Comparison of ENCODE assay signal across 8 mouse cellular contexts in genomic region chr9:14380386-14381285, GRCm38 (mm10). TPM values are rescaled to one million over a fixed set of nuclear protein-coding genes. Genes with fewer than 3 reads are reported as not detected.
DNase-seq lines count a peak whose midpoint lies in the region; ATAC-seq and TF ChIP-seq lines count a peak whose summit lies in the region.

No protein-coding gene starts in this region.

- peaks cover 15% of the 10 kb centered on the region for H3K4me1 ChIP-seq in forebrain, embryonic 12.5 days
- H3K4me1 ChIP-seq in heart, postnatal 0 days (ENCODE audit: control insufficient read depth, insufficient read depth), result no peaks in the 10 kb centered on the region
- peaks cover 50% of the 10 kb centered on the region for H3K4me1 ChIP-seq in liver, embryonic 16.5 days (ENCODE audit: control insufficient read depth, low read depth, low read length)
- peaks cover 5% of the 10 kb centered on the region; the same call in 1 of the 2 replicates for H3K4me1 ChIP-seq in neural tube, embryonic 12.5 days
- 0 out of 2 replicates have a peak, but pooled peaks cover 3% of the 10 kb centered on the region for H3K4me1 ChIP-seq in stomach, postnatal 0 days (replicated peaks; ENCODE audit: control insufficient read depth, insufficient read depth)

- H3K27ac ChIP-seq in forebrain, embryonic 12.5 days, result peak overlapping the region; percentile 65
- H3K27ac ChIP-seq in heart, postnatal 0 days (ENCODE audit: low read depth), result peak overlapping the region; percentile 70
- H3K27ac ChIP-seq in liver, embryonic 16.5 days (ENCODE audit: low read length), result peak overlapping the region; percentile 89
- 0 out of 2 replicates have a peak overlapping the region, but pooled peaks have one; percentile 4 for H3K27ac ChIP-seq in neural tube, embryonic 12.5 days
- peak overlapping the region; percentile 91 for H3K27ac ChIP-seq in stomach, postnatal 0 days (replicated peaks)

- no peaks in the 10 kb centered on the region for H3K36me3 ChIP-seq in forebrain, embryonic 12.5 days (replicated peaks)
- no peaks in the 10 kb centered on the region for H3K36me3 ChIP-seq in heart, postnatal 0 days (replicated peaks; ENCODE audit: control insufficient read depth, insufficient read depth, low read length)
- H3K36me3 ChIP-seq in liver, embryonic 16.5 days (ENCODE audit: control insufficient read depth, insufficient read depth), result no peaks in the 10 kb centered on the region
- no peaks in the 10 kb centered on the region for H3K36me3 ChIP-seq in neural tube, embryonic 12.5 days
- no peaks in the 10 kb centered on the region for H3K36me3 ChIP-seq in stomach, postnatal 0 days (ENCODE audit: control insufficient read depth, insufficient read depth, low read length)

- no peaks in the 10 kb centered on the region for H3K9me3 ChIP-seq in forebrain, embryonic 12.5 days
- no peaks in the 10 kb centered on the region for H3K9me3 ChIP-seq in heart, postnatal 0 days (replicated peaks; ENCODE audit: control insufficient read depth, low read length)
- no peaks in the 10 kb centered on the region for H3K9me3 ChIP-seq in liver, embryonic 16.5 days (replicated peaks; ENCODE audit: control insufficient read depth, low read length)
- H3K9me3 ChIP-seq in neural tube, embryonic 12.5 days, result no peaks in the 10 kb centered on the region
- no peaks in the 10 kb centered on the region for H3K9me3 ChIP-seq in stomach, postnatal 0 days (ENCODE audit: control insufficient read depth, low read length)

- peak overlapping the region; percentile 64 for H3K9ac ChIP-seq in forebrain, embryonic 12.5 days
- peak overlapping the region; percentile 61 for H3K9ac ChIP-seq in heart, postnatal 0 days (replicated peaks; ENCODE audit: low read depth, low read length)
- H3K9ac ChIP-seq in liver, embryonic 16.5 days (ENCODE audit: low read depth, low read length), result peak overlapping the region; percentile 83
- peak overlapping the region; percentile 78 for H3K9ac ChIP-seq in neural tube, embryonic 12.5 days
- peak overlapping the region; percentile 86 for H3K9ac ChIP-seq in stomach, postnatal 0 days (ENCODE audit: low read length)

- peak; percentile 26; the same call in 1 of the 2 replicates for TF ChIP-seq CTCF in heart, postnatal 0 days (IDR thresholded peaks at IDR 0.05; ENCODE audit: low read depth)
- peak; percentile 26; the same call in 1 of the 2 replicates for TF ChIP-seq CTCF in stomach, postnatal 0 days (IDR thresholded peaks at IDR 0.05; ENCODE audit: low read depth)

- H3K27me3 ChIP-seq in forebrain, embryonic 12.5 days, result peaks cover 10% of the 10 kb centered on the region
- no peaks in the 10 kb centered on the region for H3K27me3 ChIP-seq in heart, postnatal 0 days (ENCODE audit: control insufficient read depth, insufficient read depth, low read length)
- H3K27me3 ChIP-seq in liver, embryonic 16.5 days (ENCODE audit: control insufficient read depth, insufficient read depth, low read depth, low read length), result no peaks in the 10 kb centered on the region
- no peaks in the 10 kb centered on the region; the same call in 1 of the 2 replicates for H3K27me3 ChIP-seq in neural tube, embryonic 12.5 days (replicated peaks)
- H3K27me3 ChIP-seq in stomach, postnatal 0 days (ENCODE audit: control insufficient read depth, insufficient read depth, low read length), result no peaks in the 10 kb centered on the region

- H3K4me2 ChIP-seq in forebrain, embryonic 12.5 days, result peak overlapping the region; percentile 94
- peak overlapping the region; percentile 78 for H3K4me2 ChIP-seq in heart, postnatal 0 days (ENCODE audit: low read depth, low read length)
- peak overlapping the region; percentile 72 for H3K4me2 ChIP-seq in liver, embryonic 16.5 days (ENCODE audit: low read depth, low read length)
- H3K4me2 ChIP-seq in neural tube, embryonic 12.5 days (replicated peaks), result peak overlapping the region; percentile 84
- H3K4me2 ChIP-seq in stomach, postnatal 0 days (replicated peaks; ENCODE audit: low read depth), result peak overlapping the region; percentile 90

- ATAC-seq in forebrain, embryonic 12.5 days (ENCODE audit: low FRiP score), result peak; percentile 94
- ATAC-seq in heart, postnatal 0 days (ENCODE audit: insufficient read depth, low read depth), result peak; percentile 96
- ATAC-seq in liver, embryonic 16.5 days (ENCODE audit: low read depth), result peak; percentile 96
- ATAC-seq in neural tube, embryonic 12.5 days (ENCODE audit: low FRiP score, low read depth), result peak; percentile 93
- peak; percentile 95 for ATAC-seq in stomach, postnatal 0 days (ENCODE audit: low FRiP score, low TSS enrichment)

- WGBS in forebrain, embryonic 12.5 days, result under 1% methylated on average over 76 of the region's 76 CpGs
- WGBS in heart, postnatal 0 days, result under 1% methylated on average over 64 of the region's 76 CpGs
- whole genome bisulfite sequencing in liver, embryonic 16.5 days (ENCODE audit: insufficient replicate concordance), result under 1% methylated on average over 76 of the region's 76 CpGs
- under 1% methylated on average over 76 of the region's 76 CpGs for WGBS in neural tube, embryonic 12.5 days
- under 1% methylated on average over 75 of the region's 76 CpGs for WGBS in stomach, postnatal 0 days

- TF ChIP-seq EP300 in heart, postnatal 0 days (IDR thresholded peaks at IDR 0.05; ENCODE audit: low read depth), result peak; percentile 61; the same call in 1 of the 2 replicates
- no peak for TF ChIP-seq EP300 in stomach, postnatal 0 days (optimal IDR thresholded peaks at IDR 0.05)

- peak; percentile 63 to 67 for DNase-seq in CD8-positive naive resting alpha-beta T cell, adult 2 months (ENCODE audit: low read depth in 2 of 2, low spot score in 2 of 2)
- DNase-seq in c-Kit-positive CD71-negative TER-119-negative erythroid progenitor cells, embryonic 14.5 days (ENCODE audit: low read depth), result peak; percentile 49
- peak; percentile 90 for DNase-seq in heart, postnatal 0 days (ENCODE audit: low spot score)
- peak; percentile 87 to 93 for DNase-seq in kidney, postnatal 4 days
- peak; percentile 89 for DNase-seq in stomach, postnatal 0 days (ENCODE audit: low spot score)

- H3K4me3 ChIP-seq in forebrain, embryonic 12.5 days (replicated peaks), result peak overlapping the region; percentile 61
- peak overlapping the region; percentile 63 for H3K4me3 ChIP-seq in heart, postnatal 0 days (ENCODE audit: low read depth, low read length)
- H3K4me3 ChIP-seq in liver, embryonic 16.5 days (ENCODE audit: low read depth, low read length), result peak overlapping the region; percentile 85
- H3K4me3 ChIP-seq in neural tube, embryonic 12.5 days, result peak overlapping the region; percentile 66
- H3K4me3 ChIP-seq in stomach, postnatal 0 days (ENCODE audit: low read depth, low read length), result peak overlapping the region; percentile 73

RNA-seq across cellular contexts. Expression of gene Endod1, which starts 0.7 kb away (rescaled TPM):
- polyA plus RNA-seq in forebrain, embryonic 12.5 days (2016; fragmentation: Nextera tagmentation; extraction: Ambion mirVana), result 6.4 and 6.9 TPM in 2 replicates
- total RNA-seq in heart, postnatal 0 days (2014; rRNA removed; ENCODE audit: low replicate concordance), result 13.5 and 33.6 TPM in 2 replicates
- 5.6 TPM in 2 replicates for polyA plus RNA-seq in heart, postnatal 0 days (2015; fragmentation: Nextera tagmentation; extraction: Ambion mirVana)
- polyA plus RNA-seq in liver, embryonic 16.5 days (2015; fragmentation: Nextera tagmentation; extraction: Ambion mirVana), result 36.6 and 36.7 TPM in 2 replicates
- 9.6 and 11.7 TPM in 2 replicates for polyA plus RNA-seq in neural tube, embryonic 12.5 days (2016; fragmentation: Nextera tagmentation; extraction: Ambion mirVana)
- polyA plus RNA-seq in stomach, postnatal 0 days (2015; fragmentation: Nextera tagmentation; extraction: Ambion mirVana), result 80.8 and 90.1 TPM in 2 replicates

Comparison
In these comparisons a context has a peak if more than half of its experiments do, and no peak if none do; other contexts are left out.
1. Peak in every context shown above with its lines: DNase-seq, ATAC-seq, H3K4me3 ChIP-seq and H3K27ac ChIP-seq.
2. H3K27ac ChIP-seq: peak in every context shown above with its lines; median percentile 91 in stomach, postnatal 0 days; 89 in liver, embryonic 16.5 days; 70 in heart, postnatal 0 days; 65 in forebrain, embryonic 12.5 days; 4 in neural tube, embryonic 12.5 days.